Mouse (Mus musculus) yolk sac, embryonic 10.5 days (tissue): Measurements from ENCODE around the gene Grip1.

Experiments used
- DNase-seq: peaks from one replicate; pipeline ENCODE4 v3.0.0-alpha.2; 2017; ENCODE audit warnings: low spot score

Gene Grip1

DNA sequence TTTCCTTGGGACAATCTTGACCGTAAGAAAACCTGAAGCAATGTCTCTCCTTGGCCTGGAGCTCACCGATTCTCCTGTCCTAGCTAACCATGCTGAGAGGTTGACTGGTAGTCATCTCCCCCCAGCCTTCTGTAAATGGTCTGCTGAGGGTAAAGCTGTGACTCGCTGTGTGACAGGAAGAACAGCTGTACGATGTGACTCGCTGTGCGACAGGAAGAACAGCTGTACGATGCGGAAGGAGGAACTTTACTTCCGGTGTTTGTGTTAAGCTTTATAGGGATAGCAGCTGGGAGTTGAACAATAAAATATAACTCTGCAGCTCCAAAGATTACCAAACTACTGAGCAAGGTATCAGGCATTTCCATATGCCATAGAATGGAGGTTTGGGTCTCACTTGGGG is 119.5 kb downstream of the Grip1 start:
- DNase-seq, result no peak

DNA sequence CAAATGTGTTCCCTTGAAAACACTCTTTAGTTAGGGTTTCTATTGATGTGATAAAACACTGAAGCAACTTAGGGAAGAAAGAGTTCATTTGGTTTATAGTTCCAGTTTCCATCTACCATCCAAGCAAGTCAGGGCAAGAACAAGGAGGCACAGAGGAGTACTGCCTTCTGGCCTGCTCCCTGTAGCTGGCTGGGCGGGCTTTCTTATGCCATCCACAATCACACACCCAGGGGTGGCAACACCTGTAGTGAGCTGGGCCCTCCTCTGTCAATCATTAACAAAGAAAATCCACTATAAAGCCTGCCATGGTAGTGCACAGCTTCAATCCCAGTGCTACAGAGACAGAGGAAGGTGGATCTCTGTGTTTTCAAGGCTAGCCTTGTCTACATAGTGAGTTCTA is 122.2 kb downstream of the Grip1 start:
- DNase-seq, result no peak

- DNase-seq, result no peak
Measured at GRCm38 (mm10) chr10:119580024-119580423, 126.4 kb downstream of the Grip1 start.

- no peak for DNase-seq
Measured at GRCm38 (mm10) chr10:119584666-119585065, 131.0 kb downstream of the Grip1 start.

DNA sequence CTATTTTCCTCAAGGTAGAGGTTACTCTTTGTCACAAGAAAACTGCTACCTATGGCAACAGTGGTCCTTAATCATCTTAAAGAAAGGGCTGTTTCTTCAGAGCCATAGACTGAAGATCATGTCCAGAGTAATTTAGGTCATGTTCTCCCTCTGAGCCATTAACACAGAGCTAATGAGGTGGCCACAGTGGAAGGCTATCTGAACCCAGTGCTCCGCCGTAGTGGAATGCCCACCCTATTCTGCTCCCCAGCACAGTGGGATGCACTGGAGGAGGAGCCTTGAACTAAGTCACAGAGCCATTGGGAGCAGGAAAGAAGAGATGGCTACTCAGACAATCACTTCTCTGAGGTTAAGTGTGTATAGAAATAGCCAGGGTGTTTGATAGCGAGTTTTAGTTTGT is 133.3 kb downstream of the Grip1 start:
- DNase-seq, result no peak

DNA sequence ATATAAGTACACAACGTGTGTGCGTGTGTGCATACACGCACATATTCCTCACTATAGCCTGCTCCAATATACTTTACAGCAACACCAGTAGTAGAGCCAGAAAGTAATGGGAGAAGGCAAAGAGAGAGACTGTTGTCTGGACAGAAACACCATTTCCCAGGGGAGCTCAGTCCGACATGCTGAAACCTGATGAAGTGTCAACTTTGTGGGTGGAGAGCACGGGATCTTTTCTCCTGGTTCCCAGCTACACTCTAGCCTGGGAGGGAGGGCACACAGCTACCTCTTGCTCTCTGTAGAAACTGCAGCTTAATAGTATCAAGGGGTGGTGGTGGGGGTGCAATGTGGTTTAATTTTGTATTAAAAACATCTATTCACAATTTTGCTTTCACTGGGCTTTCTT is 143.2 kb downstream of the Grip1 start:
- DNase-seq, result no peak

GRCm38 (mm10) chr10:119607501-119607900 is 153.9 kb downstream of the Grip1 start:
- DNase-seq, result no peak

- DNase-seq, result no peak
Measured at GRCm38 (mm10) chr10:119608998-119609397, 155.4 kb downstream of the Grip1 start.

DNA sequence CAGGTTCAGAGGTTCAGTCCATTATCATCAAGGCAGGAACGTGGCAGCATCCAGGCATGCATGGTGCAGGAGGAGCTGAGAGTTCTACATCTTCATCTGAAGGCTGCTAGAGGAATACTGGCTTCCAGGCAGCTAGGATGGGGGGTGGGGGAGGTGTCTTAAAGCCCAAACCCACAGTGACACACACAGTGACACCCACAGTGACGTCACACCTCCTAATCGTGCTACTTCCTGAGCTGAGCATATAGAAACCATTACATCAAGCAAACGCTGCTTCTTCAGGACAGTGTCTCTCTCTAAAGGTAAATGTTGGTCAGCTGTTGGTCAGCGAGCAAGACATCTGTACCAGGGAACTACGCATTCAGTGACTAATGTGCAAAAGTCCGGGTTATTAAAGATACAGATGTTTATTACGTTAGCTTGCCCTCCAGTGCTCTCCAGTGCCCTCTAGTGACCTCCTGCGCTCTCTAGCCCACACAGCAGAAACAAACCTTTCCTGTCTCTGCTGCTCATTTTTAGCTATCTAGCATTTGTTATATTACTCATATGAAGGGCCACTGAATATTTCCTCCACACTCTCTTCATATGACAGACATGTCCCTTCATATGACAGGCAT is 156.8 kb downstream of the Grip1 start:
- DNase-seq, result no peak

DNA sequence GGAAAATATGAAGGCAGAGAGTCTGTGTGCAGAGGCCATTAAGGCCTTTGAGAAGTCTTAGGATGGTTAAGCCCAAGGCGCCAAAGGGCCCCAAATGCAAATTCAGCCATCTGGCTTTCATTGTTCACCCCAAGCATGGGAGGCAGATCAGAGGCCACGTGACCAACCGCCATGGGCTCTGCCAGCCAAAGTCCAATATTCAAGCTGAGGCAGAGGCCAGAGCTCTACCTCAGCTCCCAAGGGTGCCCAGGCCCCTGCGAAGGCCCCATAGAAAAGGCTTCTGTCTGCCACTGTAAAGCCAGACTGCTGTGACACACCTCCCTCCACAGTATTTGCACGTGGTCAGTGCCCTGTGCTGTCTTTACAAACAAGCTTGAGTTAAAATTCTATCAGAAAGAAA is 158.4 kb downstream of the Grip1 start:
- no peak for DNase-seq

DNA sequence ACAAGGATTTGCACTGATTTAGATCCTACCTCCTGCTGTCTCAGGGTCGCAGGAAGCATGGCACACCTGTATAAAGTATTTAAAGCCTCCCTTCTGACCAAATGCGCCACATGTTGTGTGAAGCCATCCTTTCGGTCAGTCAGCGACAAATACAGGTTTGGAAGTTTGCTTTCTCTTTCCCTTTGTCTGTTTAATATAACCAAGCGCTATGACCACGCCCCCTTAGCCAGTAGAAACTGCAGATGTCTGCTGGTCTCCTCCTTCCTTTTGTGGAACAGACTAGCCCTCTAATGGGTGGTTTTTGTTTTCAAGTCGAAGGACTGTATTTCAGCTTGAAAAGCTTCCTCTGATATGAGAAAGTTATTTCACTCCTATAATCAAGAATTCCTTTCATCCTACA is 161.1 kb downstream of the Grip1 start:
- no peak for DNase-seq

GRCm38 (mm10) chr10:119615240-119615885 is 161.7 kb downstream of the Grip1 start:
- DNase-seq, result peak; percentile 76

DNA sequence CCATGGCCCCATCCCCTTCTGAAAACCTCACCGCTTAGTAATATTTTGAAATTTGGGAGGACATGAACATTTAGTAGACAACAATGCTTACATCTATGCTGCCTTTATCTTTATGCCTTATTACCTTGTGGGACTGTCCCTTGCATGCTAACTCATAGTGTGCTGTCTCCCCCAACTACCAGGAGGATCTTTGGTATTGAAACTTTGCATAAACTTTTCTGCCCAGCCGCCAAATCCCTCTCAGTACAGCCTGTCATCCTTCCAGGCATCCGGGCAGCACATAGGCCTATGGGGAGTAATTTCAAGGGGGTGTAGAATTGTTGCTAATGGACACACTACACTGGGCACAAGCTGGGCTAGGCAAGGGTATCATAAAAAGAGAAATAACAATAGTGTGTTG is 162.4 kb downstream of the Grip1 start:
- no peak for DNase-seq

GRCm38 (mm10) chr10:119628656-119629055 is 175.0 kb downstream of the Grip1 start:
- no peak for DNase-seq

DNA sequence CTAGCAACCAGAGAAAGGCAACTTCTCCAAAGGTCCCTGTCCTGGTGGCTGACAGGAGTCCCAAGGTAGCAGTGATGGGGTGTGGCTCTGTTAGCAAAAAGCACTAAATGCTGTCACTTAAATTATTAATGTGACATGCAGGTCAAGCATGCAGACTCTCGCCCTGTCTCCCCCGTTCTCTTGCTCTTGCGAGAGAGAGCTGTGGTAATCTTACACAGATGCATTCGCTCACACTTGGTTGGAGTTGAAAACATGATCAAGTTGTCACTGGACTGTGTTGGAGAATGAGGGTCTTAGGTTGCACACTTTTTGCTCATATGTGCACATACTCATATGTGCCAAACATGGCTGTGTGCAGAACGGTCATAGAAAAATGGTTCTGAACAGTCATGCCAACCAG is 176.8 kb downstream of the Grip1 start:
- DNase-seq, result no peak

GRCm38 (mm10) chr10:119631966-119632365 is 178.3 kb downstream of the Grip1 start:
- DNase-seq, result no peak

DNA sequence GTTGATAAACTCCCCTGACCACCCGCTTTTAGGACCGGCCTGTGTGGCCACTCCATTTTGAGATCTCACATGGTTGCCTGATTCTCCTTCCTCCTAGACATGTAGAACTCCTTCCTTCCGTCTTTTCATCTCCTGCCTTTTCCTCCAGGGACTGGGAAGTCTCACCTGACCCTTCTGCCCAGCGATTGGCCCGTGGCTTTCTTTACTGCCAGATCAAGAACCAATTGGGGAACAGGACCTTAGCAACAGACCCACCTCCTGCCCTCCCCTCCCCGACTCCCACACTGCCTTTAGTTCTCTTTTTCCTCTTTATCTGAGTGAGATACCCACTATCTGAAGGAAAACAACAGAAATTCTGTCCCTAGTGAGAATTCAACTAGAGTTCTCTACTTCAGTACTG is 180.9 kb downstream of the Grip1 start:
- DNase-seq, result peak; percentile 25

DNA sequence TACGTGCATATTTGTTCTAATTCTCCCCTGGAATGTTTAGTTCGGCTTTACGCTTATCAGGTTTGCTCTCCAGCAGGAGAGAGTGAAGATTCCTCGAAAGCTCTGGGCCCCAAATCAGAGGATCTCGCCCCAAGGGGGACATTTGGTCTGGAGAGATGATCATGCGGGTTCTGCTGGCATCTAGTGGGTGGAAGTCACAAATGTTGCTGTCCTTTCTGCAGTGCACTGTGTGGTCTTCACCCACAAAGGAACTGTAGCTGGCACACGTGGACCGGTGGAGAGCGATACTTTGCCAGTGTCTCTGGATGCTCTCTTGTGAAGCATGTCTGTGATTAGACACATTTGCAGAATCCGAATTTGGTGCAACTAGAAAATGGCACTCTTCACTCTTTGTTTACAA is 186.9 kb downstream of the Grip1 start:
- DNase-seq, result no peak

DNA sequence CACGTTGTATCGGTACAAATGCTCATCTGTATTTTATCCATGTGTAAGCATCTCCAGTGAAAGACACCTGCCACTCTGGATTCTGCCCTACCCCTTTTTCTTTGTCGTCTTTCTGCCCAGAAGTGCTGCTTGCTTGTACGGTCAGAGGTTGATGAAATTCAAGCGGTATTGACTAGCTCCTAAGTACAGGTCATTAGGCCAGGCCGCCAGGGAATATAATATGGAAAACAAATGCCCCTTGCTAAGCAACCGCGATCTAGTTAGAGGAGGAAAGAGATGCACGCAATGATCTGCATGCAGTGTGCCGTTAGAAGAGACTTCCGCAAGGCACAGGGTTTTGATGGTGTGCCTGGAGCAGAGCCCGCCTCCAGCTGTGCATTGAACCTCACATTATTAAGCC is 187.4 kb downstream of the Grip1 start:
- DNase-seq, result no peak

DNA sequence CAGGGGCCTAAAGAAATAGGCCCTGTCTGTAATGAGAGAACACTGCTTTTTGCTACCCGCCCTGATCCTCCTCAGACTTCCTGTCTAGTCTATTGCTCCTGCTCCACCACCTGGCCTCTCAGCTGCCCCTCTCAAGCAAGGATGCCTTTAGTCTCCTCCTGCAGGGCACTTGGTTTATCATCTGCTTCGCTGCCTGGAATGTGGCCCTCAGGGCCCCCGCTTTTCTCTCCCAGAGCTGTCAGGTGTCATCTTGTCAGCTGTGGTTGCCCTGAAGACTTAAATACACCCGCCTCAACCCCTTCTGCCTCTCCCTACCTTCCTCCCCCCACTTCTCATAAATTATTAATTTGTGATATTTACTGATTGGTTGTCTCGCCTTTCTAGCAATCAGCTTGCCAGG is 190.7 kb downstream of the Grip1 start:
- no peak for DNase-seq

DNA sequence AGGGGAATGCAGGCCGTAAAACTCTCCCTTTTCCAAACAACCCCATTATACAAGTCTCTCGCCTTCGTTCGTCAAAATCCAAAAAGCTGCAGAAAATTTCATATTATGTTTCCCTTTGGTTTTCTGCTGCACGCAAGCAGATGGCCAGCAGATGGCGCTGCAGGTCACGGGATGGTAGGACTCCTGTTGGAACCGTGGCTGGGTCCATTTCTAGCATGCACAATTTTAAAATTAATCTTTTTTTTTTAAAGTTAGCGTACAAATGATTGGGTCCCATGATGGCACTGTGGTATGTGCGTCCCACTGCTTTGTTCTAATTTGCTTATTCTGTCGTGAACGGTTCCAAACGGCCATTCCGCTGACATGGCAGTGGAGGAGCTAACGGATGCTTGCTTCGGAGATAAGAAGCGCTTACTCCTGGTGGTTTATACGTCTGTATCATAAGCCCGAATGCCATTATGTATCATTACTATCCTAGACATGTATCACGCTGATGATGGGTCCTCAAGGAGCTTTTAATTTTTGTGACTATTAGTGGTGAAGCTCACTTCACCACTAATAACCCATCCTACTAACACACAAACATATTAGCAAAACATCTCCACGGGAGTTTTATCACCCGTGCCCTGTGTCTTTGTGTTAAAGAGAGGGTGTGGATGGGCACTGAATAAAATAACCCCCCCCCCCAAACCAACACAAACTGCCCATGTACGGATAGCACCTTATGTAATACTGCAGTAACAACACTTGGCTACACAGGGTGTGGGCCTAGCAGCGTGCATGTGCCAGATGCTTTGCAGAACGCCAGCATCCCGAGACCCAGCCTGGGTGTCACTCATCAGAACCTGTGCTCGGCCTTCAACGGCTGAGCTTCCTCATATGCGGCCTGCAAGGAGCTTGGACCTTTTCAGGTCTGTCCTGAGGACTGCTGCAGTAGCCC is 193.1 kb downstream of the Grip1 start:
- DNase-seq, result no peak

DNA sequence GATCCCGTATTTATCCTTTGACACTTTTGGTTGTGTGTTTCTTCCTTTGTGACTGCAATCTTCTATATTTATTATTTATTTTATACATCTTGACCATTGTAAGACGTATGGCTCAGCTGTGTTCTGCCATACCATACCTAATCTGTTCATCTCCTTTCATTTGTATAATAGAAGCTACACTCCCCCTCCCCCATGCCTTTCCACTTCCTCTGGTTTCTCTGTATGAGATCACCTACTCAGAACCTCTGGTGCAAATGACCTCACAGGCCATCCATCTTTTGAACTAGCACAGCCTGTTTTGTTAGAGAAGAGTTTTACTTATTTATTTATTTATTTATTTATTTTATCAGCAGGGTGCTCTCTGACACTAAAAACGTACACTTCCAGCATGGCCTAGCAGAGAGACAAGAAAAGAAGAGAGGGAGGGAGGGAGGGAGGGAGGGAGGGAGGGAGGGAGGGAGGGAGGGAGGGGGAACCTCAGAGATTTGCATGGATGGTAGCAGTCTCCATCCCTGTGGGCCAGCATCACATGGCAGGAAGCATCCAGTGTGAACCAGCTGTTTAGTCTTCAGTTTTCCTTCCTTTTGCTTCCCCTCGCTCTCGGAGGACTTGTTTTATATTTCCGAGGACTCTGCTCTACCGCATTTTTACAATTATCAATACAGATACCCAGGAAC is 207.2 kb downstream of the Grip1 start:
- no peak for DNase-seq

GRCm38 (mm10) chr10:119663586-119663985 is 210.0 kb downstream of the Grip1 start:
- DNase-seq, result no peak
